Mouse (Mus musculus): ENCODE measurements at regions not wholly inside any gene's neighbourhood (a gene's known extent, or its start where the extent isn't known, plus 50 kb on each side); places are given as distances from the start of the nearest gene placed in this dataset.
"Not testable (repeated sequence)": the region's sequence is repeated elsewhere in the genome, so short reads cannot be mapped to it uniquely, and the experiment has no call there.

DNA sequence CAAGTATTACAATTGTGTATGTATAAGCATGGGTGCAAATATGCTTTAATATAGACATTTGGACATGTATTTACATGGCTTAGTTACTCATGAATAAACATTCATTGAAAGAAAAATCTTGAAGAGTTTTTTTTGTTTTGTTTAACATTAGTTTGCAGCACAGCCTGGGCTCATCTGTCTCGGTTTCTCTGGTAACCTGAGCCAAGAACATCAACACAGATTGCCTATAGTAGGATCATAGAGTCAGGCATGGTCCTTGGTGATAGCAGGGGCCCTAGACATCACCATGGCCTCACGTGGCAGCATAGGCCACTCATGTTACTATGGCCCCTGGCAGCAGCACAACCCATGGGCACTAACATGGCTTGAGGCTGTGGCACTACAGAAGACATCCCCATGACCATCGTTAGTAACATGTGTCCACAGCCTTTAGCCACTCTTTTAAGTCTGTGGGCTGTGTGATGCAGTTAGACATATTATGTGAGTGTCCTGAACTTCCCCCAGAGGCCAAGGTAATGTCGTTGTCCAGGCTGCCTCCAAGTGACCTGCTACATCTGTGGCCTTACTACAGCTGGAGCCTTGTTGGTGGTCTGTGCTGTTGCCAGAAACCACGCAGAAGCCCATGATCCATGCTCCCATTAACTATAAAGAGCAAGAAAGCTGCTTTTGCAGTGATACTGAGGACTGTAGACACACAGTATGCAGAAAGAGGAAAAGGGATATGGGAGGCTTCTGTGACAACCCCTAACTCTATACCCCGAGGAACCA lies 499.9 kb upstream of the Mdga2 start:
- peak overlapping the region; percentile 53 for H3K4me3 ChIP-seq (replicated peaks)
- TF ChIP-seq GATA1 (IDR thresholded peaks at IDR 0.05; ENCODE audit: borderline replicate concordance, low read length) (no peak), FLI1 (IDR thresholded peaks at IDR 0.05; ENCODE audit: low read length) (no peak)
- no peaks in the 10 kb centered on the region for H3K27me3 ChIP-seq (replicated peaks)

GRCm38 (mm10) chr12:67721146-67721928 lies 499.0 kb upstream of the Mdga2 start:
- H3K36me3 ChIP-seq (replicated peaks; ENCODE audit: low read length), result no peaks in the 10 kb centered on the region
- H3K4me3 ChIP-seq (replicated peaks), result no peak overlapping the region
- H3K4me1 ChIP-seq, result no peaks in the 10 kb centered on the region
- H3K9me3 ChIP-seq, result peaks cover 5% of the 10 kb centered on the region; the same call in 1 of the 2 replicates
- TF ChIP-seq FLI1 (IDR thresholded peaks at IDR 0.05; ENCODE audit: low read length), result no peak
- TF ChIP-seq GATA1 (IDR thresholded peaks at IDR 0.05; ENCODE audit: borderline replicate concordance, low read length), result no peak
- H3K27me3 ChIP-seq (replicated peaks), result no peaks in the 10 kb centered on the region

More for the DNA sequence above, 499.9 kb upstream of the Mdga2 start:
- H3K36me3 ChIP-seq (replicated peaks; ENCODE audit: low read length), result no peaks in the 10 kb centered on the region
- no peaks in the 10 kb centered on the region for H3K4me1 ChIP-seq
- peaks cover 5% of the 10 kb centered on the region; the same call in 1 of the 2 replicates for H3K9me3 ChIP-seq

DNA sequence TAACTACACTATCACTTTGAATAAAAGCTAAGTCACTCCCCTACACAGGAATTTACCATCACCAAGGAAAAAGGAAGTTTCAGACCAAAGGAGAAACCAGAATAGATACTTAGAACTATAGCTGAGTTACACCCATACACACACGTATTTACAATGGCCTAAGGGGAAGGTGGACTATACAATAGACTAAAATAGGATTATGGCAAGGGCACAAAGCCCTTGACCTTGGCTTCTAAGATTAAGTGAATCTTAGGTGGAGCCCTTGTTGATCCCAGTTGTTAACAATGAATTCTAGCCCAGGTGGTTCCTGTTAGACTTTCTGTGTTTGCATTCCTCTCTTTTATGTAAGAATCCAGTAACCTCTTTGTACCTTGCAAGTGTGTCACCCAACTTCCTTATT lies 490.0 kb upstream of the Mdga2 start:
- not testable (repeated sequence) for H3K4me1 ChIP-seq; H3K27me3 ChIP-seq (replicated peaks); H3K9me3 ChIP-seq; H3K36me3 ChIP-seq (replicated peaks; ENCODE audit: low read length); H3K4me3 ChIP-seq (replicated peaks)

All from megakaryocyte, embryonic 14.5 days (primary cell).